Mouse (Mus musculus): ENCODE measurements at regions not wholly inside any gene's neighbourhood (a gene's known extent, or its start where the extent isn't known, plus 50 kb on each side); places are given as distances from the start of the nearest gene placed in this dataset.

DNA sequence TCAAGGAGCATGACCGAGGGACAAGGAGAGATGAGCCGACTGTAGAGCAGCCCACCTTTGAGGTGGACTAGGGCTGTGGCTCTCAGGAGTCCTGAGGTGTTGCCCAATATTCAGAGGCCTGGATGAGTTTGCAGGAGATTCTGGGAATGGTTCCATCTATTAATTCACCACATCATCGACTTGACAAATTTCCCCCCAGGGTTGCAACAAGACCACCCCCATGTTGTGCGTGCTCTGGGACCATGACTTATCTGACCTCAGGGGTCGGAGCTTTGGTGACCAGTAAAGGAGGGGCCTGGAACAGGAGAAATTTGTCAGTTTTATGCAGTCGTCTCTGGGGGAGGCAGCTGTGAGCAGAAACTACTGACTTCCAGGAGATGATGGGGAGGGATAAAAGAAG, 63.5 kb upstream of the 1600014C23Rik start:
- Histone ChIP-seq H3K4me3 (ENCODE audit: control insufficient read depth, insufficient read depth, low read length) (no peak overlapping the region), H3K36me3 (ENCODE audit: control insufficient read depth, insufficient read depth, low read length) (no peaks in the 10 kb centered on the region), H3K27ac (ENCODE audit: control insufficient read depth, insufficient read depth, low read length) (no peak overlapping the region), H3K27me3 (ENCODE audit: control insufficient read depth, insufficient read depth, low read length) (no peaks in the 10 kb centered on the region), H3K4me1 (replicated peaks; ENCODE audit: control insufficient read depth, insufficient read depth, low read length) (no peaks in the 10 kb centered on the region)
- no peak for TF ChIP-seq CTCF (IDR thresholded peaks at IDR 0.05; ENCODE audit: borderline replicate concordance, control insufficient read depth, extremely low read depth, insufficient read depth, low read length, poor library complexity)
- no peak for TF ChIP-seq POLR2A (IDR thresholded peaks at IDR 0.05; ENCODE audit: control insufficient read depth, extremely low read depth, insufficient read depth, low read length, poor library complexity)
- 91% methylated on average over 6 of the region's 6 CpGs for WGBS
- DNase-seq: no peak

DNA sequence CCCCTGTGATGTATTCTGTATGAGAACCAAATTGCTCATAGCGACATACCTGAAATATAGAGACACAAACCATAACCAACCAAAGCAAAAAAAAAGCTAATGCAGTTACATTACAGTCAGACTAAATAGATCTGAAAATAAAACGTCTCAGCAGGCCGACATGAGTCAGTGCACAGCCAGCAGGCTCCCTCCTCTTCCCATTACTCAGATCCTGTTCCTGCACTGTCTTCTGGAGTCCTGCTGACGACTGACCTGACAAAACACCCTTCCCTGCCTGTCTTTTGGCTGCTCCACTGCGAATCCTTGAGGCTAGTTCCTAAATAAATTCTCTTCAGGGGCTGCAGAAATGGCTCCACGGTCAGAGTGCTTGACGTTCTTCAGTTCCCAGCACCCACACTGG, 61.3 kb upstream of the 1600014C23Rik start:
- DNase-seq: no peak
- TF ChIP-seq POLR2A (IDR thresholded peaks at IDR 0.05; ENCODE audit: control insufficient read depth, extremely low read depth, insufficient read depth, low read length, poor library complexity) (no peak), CTCF (IDR thresholded peaks at IDR 0.05; ENCODE audit: borderline replicate concordance, control insufficient read depth, extremely low read depth, insufficient read depth, low read length, poor library complexity) (no peak)
- no peak overlapping the region for H3K4me3 ChIP-seq (ENCODE audit: control insufficient read depth, insufficient read depth, low read length)
- 94% methylated on average over 7 of the region's 7 CpGs for WGBS
- no peaks in the 10 kb centered on the region for H3K36me3 ChIP-seq (ENCODE audit: control insufficient read depth, insufficient read depth, low read length)
- H3K27me3 ChIP-seq (ENCODE audit: control insufficient read depth, insufficient read depth, low read length): no peaks in the 10 kb centered on the region
- no peaks in the 10 kb centered on the region for H3K4me1 ChIP-seq (replicated peaks; ENCODE audit: control insufficient read depth, insufficient read depth, low read length)
- no peak overlapping the region for H3K27ac ChIP-seq (ENCODE audit: control insufficient read depth, insufficient read depth, low read length)

DNA sequence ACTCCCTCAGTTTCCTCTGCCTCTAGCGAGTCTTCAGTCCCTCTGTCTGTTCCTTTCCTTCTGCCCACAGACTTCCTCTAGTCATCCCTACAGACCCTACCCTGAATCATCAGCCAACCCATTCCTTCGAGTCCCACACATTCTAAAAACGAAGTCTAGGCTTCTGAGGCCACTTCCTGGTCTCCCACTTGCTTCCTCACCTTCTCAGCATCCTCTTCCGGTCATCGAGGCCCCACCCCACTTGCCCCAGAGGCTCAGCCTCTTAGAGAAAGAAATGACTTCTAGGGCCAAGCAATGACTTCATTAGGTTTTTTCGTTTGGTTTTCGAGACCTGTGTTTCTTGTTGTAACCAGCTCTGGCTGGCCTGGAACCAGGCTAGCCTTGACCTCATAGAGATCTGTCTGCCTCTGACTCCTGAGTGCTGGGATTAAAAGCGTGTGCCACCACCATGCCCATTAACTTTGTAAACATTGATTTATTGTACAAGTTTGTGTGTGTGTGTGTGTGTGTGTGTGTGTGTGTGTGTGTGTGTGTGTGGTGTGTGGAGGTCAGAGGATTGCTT, 57.4 kb upstream of the 1600014C23Rik start:
- WGBS: 52% methylated on average over 8 of the region's 8 CpGs
- Histone ChIP-seq H3K36me3 (ENCODE audit: control insufficient read depth, insufficient read depth, low read length) (no peaks in the 10 kb centered on the region), H3K4me3 (ENCODE audit: control insufficient read depth, insufficient read depth, low read length) (no peak overlapping the region), H3K4me1 (replicated peaks; ENCODE audit: control insufficient read depth, insufficient read depth, low read length) (no peaks in the 10 kb centered on the region), H3K27me3 (ENCODE audit: control insufficient read depth, insufficient read depth, low read length) (no peaks in the 10 kb centered on the region), H3K27ac (ENCODE audit: control insufficient read depth, insufficient read depth, low read length) (no peak overlapping the region)
- no peak for DNase-seq
- TF ChIP-seq CTCF (IDR thresholded peaks at IDR 0.05; ENCODE audit: borderline replicate concordance, control insufficient read depth, extremely low read depth, insufficient read depth, low read length, poor library complexity) (no peak), POLR2A (IDR thresholded peaks at IDR 0.05; ENCODE audit: control insufficient read depth, extremely low read depth, insufficient read depth, low read length, poor library complexity) (no peak)

- H3K4me3 ChIP-seq (ENCODE audit: control insufficient read depth, insufficient read depth, low read length): no peak overlapping the region
- DNase-seq: no peak
- no peak overlapping the region for H3K27ac ChIP-seq (ENCODE audit: control insufficient read depth, insufficient read depth, low read length)
- H3K36me3 ChIP-seq (ENCODE audit: control insufficient read depth, insufficient read depth, low read length): no peaks in the 10 kb centered on the region
- WGBS: 94% methylated on average over 6 of the region's 6 CpGs
- no peak for TF ChIP-seq CTCF (IDR thresholded peaks at IDR 0.05; ENCODE audit: borderline replicate concordance, control insufficient read depth, extremely low read depth, insufficient read depth, low read length, poor library complexity)
- TF ChIP-seq POLR2A (IDR thresholded peaks at IDR 0.05; ENCODE audit: control insufficient read depth, extremely low read depth, insufficient read depth, low read length, poor library complexity): no peak
- H3K4me1 ChIP-seq (replicated peaks; ENCODE audit: control insufficient read depth, insufficient read depth, low read length): peaks cover 4% of the 10 kb centered on the region
- H3K27me3 ChIP-seq (ENCODE audit: control insufficient read depth, insufficient read depth, low read length): no peaks in the 10 kb centered on the region
Observed at GRCm38 (mm10) chr17:45789777-45790176, 56.1 kb upstream of the 1600014C23Rik start.

DNA sequence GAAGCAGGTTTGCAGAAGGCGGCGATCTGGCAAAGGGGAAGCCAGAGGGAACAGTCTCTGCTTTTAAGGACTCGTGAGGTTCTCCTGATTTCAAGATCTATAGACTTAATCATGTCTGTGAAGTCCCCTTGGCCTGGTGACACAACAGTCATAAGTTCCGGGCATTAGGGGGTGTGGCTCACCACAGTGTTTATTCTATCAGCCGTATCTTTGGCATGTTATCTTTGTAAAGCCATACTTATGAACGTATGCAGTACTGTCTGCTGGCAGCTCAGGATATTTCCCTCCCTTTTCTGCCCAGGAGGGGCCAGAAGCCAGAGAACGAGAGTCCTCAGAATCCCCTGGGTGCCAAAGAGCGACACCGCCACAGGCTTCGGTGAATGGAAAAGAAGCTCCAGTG, 51.3 kb upstream of the 1600014C23Rik start:
- no peak for DNase-seq
- TF ChIP-seq CTCF (IDR thresholded peaks at IDR 0.05; ENCODE audit: borderline replicate concordance, control insufficient read depth, extremely low read depth, insufficient read depth, low read length, poor library complexity): no peak
- Histone ChIP-seq H3K4me1 (replicated peaks; ENCODE audit: control insufficient read depth, insufficient read depth, low read length) (peaks cover 8% of the 10 kb centered on the region), H3K27me3 (ENCODE audit: control insufficient read depth, insufficient read depth, low read length) (no peaks in the 10 kb centered on the region), H3K27ac (ENCODE audit: control insufficient read depth, insufficient read depth, low read length) (no peak overlapping the region), H3K36me3 (ENCODE audit: control insufficient read depth, insufficient read depth, low read length) (no peaks in the 10 kb centered on the region), H3K4me3 (ENCODE audit: control insufficient read depth, insufficient read depth, low read length) (no peak overlapping the region)
- 83% methylated on average over 10 of the region's 10 CpGs for WGBS

DNA sequence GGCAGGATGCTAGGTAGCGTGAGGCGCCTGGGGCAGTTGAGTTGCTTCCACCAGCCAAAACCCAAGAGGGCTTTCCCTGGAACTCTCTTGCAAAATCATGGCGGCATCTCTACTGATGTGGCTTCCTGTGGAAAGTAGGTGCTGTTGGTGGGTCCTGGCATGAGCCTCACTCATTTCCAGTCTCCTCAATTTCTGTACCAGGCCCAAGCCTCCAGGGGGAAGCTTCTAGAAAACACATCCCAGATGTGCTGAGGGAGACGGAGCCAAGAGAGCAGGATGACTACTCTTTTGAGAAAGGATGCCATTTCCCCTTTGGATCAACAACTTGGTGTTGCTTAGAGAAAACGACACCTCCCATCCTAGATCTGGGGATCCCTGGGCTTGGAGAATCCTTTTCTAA, 50.9 kb upstream of the 1600014C23Rik start:
- Histone ChIP-seq H3K27ac (ENCODE audit: control insufficient read depth, insufficient read depth, low read length) (no peak overlapping the region), H3K4me3 (ENCODE audit: control insufficient read depth, insufficient read depth, low read length) (no peak overlapping the region), H3K36me3 (ENCODE audit: control insufficient read depth, insufficient read depth, low read length) (no peaks in the 10 kb centered on the region), H3K27me3 (ENCODE audit: control insufficient read depth, insufficient read depth, low read length) (no peaks in the 10 kb centered on the region), H3K4me1 (replicated peaks; ENCODE audit: control insufficient read depth, insufficient read depth, low read length) (peaks cover 8% of the 10 kb centered on the region)
- TF ChIP-seq CTCF (IDR thresholded peaks at IDR 0.05; ENCODE audit: borderline replicate concordance, control insufficient read depth, extremely low read depth, insufficient read depth, low read length, poor library complexity) (no peak), POLR2A (IDR thresholded peaks at IDR 0.05; ENCODE audit: control insufficient read depth, extremely low read depth, insufficient read depth, low read length, poor library complexity) (no peak)
- 90% methylated on average over 5 of the region's 5 CpGs for WGBS
- DNase-seq: no peak
